Mouse (Mus musculus): ENCODE data around the gene Nrarp. TPM values are rescaled to one million over a fixed set of nuclear protein-coding genes. Genes with fewer than 3 reads are reported as not detected.

The Nrarp gene
- total RNA-seq, 4 experiments from 2014 or later, result 20.5 to 27.9 (median 23.4) TPM

DNA sequence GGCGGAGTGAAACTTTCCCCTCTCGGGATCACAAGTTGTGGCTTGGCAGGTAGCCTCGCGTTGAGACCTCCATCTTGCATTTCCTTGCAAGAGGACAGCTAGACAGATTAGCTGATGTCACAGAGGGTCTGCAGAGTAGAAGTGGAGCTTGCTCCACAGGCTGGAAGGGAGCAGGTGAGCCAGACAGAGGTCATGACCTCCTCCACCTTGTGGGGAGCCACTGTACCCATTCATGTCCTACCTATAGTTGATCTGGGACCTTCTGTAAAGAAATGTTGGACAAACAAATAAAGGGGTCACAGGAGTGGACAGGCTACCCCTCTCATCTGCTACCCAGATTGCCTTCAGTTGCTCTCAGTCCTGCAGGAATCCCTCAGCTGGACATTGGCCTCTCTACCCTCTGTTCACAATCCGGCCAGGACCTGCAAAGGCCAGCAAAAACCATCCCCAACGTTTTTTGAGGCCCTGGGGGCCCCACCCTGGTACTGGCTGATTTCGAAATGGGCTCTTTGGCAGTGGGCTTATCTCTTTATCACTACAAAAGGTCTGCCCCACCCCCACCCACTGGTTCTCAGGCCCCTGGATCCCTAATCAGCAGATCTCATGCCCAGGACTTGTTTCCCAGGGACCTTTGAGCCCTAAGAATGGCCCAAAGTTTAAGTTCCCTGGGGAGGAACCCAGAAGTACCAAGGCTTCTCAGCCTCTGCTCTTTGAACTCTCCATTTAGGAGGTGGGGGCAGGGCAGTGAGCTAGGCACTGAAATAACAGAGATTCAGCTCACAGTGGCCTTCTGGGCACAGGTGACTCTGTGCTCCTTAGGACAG lies 5.5 kb upstream of the Nrarp start:
- no peak for DNase-seq (ENCODE audit: low spot score in 2 of 2)

DNA sequence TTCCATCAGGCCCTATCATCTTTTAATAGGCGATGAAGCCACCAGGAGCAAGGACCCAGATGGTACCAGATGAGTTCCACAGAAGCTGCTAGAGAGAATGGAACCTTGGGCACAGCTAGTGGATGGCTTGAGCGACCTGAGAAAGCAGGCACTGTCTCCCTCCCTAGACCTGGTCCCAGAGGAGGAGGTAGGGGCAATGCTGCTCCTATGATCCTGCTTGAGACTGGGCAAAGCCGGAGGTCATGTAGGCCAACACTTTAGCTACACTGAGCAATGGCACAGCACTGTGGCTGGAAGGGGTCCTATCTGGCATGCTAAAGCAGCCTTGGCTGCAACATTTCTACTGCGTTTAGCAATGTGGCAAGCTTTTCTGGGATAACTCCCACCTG lies 4.9 kb upstream of the Nrarp start:
- DNase-seq (ENCODE audit: low spot score in 2 of 2), result no peak

DNA sequence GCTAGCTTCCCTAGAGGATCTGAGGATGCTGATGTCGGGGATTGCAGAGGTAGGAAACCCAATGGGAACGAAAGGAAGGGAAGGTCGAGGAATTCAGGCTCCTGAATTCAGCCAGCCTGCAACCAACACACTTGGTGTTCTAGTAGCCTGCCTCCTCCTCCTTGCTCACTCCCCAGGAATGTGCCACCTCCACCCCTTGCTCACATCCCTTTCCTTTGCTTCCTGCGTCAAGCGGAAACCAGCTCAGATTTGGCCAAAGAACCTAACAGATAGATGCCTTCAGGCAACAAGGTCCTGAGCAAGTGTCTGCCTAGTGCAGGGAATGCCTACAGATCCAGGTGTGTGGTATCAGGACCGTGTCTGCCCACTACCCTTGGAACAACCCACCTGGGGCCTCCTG lies 4.0 kb upstream of the Nrarp start:
- no peak for DNase-seq (ENCODE audit: low spot score in 2 of 2)

DNA sequence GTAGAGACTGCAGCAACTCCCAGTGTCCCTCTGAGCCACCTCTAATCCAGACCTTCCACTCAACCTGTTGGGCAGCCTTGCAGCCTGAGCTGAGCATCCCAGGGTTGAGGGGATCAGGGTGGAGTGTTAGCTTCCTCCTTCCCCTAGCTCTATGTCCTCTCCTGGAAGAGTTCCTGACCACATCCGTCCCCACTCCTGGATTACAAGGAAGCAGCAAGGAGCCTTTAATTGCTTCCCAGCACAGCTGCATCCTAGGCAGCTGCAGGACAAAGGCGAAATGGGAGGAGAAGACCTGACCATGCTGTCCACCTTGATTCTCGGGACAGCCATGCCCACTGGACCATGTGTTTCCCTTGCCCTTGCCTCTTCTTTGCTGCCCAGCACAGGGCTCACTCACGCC lies 3.5 kb upstream of the Nrarp start:
- DNase-seq (ENCODE audit: low spot score in 2 of 2), result no peak

DNA sequence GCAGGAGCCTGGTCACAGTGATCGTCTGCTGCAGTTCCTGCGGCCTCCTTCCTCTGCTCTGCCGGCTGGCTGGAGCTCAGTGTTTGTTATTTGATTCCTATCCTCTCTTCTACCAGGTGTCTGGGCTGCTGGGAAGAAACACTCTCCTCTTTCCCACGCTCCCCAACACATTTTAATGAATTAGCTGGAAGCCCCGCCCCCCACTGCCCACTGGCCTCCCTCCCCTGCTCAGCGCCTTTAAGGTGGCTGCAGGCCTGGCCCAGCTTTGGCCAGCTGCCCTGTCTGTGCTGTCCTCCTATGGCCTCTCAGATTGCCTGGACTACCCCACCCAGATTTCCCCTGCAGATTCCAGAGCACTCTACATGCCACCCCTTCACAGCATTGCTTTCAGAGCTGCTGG lies 2.9 kb upstream of the Nrarp start:
- DNase-seq (ENCODE audit: low spot score in 2 of 2), result no peak

DNA sequence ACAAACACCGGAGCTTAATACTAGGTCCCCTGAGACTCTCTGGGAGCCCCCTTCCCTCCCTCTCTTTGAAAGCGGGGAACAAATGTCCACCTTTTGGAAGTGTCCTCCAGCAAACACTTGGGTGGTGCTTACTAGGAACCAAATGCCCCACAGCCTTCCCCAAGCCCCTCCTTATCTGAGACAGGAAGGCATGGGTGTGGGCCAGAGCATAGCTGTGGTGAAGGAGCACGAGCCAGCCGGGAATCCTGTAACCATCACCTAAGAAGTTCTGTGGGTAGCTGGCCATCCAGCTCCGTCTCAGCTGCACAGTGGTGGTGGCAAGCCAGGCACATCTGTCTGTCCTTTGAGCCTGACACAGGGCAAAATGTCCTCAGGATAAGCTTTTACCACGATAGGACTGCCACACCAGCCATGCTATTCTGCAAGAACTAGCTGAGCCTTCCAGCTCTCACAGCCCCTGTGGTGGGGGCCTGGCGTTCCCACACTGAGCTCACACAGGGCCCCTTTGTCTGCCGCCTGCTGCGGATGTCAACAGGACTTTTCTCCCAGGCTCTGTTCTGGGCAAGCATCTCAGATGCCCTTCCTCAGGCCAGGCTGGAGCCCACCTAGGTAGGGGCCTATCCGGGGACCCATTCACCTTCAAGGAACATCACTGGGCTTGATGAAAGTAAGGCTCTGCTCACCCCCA lies 2.1 kb upstream of the Nrarp start:
- DNase-seq (ENCODE audit: low spot score in 2 of 2), result no peak

DNA sequence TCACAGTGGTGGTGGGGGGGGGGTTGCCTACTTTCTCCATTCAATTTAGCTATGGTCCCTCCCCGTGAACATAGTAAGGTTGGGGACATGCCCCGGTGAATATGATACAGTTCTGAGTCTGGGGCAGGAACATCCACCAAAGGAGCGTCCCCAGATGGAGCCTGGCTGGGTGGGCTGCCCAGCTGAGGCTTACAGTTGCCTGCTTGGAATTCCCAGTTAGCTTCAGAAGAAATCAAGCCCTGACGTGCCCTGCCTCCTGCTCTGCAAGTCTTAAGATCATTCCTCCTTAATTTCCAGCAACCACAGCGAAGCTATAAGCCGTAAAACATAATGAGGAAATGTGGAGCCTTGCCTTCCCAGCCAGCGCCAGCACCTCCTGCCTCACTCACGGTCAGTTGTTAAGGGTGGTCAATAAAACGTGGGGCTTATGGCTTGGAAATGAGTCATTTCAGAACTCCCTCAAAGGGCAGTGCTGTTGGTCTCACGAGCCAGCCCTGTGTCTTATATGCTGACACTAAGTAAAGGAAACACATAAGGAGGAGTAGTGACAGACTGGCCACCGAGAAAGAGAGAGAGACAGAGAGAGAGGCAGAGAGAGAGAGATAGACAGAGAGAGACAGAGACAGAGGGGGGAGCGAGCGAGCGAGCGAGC lies 866 bp upstream of the Nrarp start:
- DNase-seq (ENCODE audit: low spot score in 2 of 2), result no peak

DNA sequence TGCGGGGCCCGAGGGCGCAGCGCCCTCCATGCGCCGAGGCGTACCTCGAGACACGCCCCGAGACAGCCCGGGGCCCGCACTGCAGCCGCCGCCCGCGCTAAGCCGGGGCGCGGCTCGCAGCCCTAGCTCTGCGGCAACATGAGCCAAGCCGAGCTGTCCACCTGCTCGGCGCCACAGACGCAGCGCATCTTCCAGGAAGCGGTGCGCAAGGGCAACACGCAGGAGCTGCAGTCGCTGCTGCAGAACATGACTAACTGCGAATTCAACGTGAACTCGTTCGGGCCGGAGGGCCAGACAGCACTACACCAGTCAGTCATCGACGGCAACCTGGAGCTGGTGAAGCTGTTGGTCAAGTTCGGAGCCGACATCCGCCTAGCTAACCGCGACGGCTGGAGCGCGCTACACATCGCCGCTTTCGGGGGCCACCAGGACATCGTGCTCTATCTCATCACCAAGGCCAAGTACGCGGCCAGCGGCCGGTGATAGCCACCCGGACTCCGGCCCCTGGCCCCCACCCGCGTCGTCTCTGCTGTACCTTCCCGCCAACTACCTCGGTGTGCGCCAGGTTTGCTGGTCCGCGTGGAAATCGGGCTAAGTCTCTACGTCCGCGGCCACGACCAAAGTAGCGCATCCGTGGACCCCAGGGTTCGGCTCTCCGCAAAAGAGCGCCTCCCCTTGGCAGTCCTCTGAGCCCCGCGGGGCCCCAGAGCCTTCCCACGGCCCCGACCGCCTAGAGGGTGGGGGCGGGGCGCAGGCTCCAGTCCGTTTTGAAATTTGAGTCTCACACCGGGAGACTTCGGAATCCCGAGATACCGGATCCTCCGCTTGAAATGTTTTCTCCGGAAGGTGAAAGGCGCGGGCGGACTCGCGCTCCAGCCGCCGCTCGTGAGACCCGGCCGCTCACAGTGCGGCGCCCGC lies 674 bp downstream of the Nrarp start:
- DNase-seq (ENCODE audit: low spot score in 2 of 2), result no peak

DNA sequence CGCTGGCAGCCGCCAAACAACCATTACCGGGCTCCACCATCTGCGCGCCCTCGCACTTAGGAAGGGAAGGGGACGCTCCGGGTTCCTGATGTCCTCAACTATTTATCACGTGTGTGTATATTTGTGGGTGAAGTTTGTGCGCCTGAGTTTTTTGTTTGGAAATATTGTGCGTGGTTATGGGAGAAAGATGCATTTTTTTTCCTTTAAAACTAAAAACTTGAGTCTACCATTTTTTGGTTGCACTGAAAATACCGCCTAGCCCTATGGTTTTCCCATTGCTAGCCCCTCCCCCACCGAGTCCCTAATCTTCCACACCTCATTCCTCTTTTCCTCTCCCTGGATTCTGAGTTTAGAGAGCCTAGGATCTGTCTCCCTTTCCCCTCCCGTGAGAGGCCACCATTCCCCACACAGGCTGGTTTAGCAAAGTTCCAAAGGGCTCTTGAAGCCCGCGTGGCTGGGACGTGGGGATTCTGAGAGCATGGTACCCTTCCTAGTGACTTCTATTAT lies 1.4 kb downstream of the Nrarp start:
- DNase-seq (ENCODE audit: low spot score in 2 of 2), result no peak

DNA sequence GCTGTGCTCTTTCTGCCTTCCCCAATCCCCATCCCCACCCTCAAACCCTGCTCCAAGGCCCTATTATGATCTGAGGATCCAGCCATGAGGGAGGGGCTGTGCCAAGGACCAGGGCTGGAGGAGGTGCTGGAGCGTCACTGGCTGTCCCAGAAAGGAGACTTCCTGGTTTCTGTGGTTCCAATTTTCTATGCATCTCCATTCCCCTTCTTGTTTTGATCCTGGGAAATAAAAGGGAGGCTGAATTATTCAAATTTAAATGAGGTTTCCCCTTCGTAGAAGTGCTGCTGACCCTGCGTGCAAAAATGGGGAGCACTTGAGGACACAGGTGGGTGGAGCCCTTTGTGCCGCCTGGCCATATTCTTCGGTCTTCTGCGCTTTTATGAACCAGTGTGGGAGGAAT lies 2.1 kb downstream of the Nrarp start:
- DNase-seq (ENCODE audit: low spot score in 2 of 2), result no peak

DNA sequence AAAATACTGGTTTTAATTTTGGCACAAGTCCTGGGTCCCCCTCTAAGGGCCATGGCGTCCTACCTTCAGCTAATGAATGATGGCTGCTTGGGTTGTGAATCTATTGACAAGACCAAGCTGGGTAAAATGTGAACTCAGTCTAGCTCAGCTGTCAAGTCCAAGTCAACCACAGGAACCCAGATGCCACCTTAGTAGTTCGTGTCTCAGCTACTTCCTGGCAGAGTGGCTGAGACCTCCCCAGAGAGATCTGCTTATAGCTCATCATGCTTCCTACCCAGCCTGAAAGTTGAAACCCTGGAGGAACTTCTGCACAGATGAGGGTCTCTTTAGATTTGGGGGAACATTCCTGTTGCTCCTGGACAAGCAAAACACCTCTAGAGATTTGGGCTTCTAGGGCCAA lies 2.8 kb downstream of the Nrarp start:
- DNase-seq (ENCODE audit: low spot score in 2 of 2), result no peak

DNA sequence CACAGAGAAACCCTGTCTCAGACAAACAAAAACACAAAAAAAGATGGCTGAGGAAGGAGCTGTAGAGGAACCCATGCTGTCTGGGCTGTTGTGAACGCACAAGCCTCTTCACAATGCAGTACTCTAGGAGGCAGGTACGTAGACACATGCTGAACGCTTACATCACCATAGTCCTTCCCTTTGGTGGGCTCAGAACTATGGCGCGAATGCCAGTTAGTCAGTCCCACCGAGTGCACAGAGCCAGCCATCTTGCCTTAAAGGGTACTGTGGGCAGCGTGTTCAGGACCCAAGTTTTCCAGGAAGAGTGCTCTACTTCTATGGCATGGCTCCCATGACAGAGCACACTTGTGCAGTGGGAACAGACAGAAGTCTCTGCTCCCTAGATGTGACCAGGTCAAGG lies 3.9 kb downstream of the Nrarp start:
- no peak for DNase-seq (ENCODE audit: low spot score in 2 of 2)

DNA sequence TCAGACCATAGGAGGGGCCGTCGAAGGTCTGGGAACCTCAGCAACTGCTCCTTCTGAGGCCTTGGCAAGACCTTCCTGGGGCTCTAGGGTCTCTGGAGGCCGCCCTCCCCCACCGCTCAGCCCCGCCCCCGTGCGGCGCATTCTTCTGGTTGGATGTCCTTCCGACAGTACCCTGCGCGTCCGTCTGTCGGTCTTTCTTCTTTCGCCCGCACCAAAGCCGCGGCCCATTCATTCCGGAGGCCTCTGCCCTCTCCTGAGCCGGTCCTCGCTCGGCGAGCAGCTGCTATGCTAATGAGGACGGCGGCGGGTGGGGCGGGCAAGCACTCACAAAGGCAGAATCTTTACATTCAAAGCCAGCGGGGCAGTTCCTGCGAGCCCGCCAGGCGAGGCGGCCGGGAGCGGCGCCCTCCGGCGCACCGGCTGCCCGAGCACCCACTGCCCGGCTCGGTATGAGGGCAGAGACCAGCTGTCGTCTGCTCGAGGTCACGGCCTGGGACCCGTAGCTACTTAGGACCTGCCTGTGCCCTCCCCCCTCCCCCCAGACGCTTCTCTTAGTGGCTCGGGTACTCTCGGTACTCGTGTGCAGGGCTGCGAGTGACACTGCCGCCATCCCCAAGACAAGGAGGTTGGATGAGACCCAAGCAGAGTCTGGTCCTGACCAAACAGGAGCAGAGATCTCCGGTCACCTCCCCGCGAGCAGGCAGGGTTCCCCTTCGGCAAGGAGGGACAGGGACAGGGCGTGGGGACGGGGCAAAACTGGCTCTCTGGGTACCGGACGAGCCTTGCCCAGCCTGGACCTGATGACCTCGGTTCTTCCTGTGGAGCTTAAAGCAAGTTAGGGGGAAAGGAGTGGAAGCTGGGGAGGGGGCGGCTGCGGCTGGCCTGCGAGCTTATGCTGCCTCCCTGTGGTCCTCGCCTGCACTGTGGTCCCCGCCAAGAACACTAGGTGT lies 5.3 kb downstream of the Nrarp start:
- DNase-seq (ENCODE audit: low spot score in 2 of 2), result no peak

DNA sequence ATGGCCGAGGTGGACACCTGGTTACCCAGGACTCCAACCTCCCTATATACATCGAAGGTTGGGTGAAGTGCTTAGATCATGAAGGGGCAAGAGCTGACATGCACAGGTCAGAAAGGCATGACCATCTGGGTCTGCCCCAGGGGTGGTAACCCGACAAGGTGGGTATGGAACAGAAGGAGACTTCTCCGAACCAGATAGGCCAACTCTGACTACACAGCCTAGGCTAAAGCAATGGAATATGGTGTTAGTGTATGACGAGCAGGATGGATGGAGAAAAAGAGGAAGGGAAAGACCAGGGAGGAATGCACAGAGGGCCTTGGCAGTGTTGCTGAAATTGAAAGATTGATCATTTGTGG lies 6.0 kb downstream of the Nrarp start:
- no peak for DNase-seq (ENCODE audit: low spot score in 2 of 2)

DNA sequence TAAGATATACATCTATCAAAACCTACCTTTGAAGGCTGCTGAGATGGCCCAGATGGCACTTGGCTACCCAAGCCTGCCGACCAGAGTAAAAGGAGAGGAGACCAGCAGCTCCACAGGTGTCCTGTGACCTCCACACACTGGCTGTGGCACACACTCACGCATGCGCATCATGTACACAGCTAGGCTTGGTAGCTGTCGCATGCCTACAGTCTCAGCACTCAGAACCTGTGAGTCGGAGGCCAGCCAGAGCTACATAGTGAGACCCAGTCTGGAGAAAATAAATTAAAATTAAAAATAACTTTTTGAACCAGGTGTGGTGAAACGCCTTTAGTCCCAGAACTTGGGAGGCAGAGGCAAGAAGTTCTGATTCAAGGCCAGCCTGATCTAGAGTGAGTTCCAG lies 7.3 kb downstream of the Nrarp start:
- DNase-seq (ENCODE audit: low spot score in 2 of 2), result no peak

DNA sequence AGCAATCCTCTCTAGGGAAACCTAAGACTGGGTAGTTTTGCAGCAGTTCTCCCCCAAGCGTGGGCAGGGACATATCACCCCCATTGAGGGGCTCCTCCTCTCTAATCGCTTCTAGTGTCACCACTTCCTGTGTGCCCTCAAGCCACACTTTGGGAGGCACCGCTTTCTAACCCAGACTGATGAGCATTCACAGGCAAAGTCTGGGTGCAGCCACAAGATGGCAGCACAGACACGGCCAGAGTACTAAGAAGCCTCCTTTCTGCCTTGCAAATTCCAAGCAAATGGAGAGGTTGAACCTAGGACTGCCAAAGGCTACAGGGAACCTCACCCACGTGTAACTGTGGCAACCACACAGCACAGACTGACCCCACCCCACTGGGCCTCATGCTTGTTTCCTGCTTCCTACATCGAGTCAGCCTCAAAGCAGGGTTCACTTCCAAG lies 12.8 kb downstream of the Nrarp start:
- DNase-seq (ENCODE audit: low spot score in 2 of 2), result peak in 1 of 2 experiments; percentile 69

DNA sequence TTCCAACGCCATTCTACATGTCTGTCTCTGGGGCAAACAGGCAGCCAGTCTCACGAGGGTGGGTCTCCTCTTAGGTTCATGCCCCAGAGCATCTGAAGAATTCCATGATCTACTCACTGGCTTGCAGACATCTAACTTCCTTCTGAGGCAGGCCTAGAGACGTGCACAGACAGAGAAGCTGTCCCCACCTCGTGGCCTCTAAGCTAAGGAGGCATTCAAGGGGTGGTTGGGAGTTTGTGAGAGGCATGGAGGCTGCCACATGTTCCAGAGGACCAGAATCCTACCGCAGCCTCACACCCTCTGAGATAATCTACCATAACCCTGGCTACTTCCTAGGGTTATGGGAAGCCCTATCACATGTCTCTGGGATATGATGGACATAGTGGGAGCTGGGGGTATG lies 13.4 kb downstream of the Nrarp start:
- no peak for DNase-seq (ENCODE audit: low spot score in 2 of 2)

DNA sequence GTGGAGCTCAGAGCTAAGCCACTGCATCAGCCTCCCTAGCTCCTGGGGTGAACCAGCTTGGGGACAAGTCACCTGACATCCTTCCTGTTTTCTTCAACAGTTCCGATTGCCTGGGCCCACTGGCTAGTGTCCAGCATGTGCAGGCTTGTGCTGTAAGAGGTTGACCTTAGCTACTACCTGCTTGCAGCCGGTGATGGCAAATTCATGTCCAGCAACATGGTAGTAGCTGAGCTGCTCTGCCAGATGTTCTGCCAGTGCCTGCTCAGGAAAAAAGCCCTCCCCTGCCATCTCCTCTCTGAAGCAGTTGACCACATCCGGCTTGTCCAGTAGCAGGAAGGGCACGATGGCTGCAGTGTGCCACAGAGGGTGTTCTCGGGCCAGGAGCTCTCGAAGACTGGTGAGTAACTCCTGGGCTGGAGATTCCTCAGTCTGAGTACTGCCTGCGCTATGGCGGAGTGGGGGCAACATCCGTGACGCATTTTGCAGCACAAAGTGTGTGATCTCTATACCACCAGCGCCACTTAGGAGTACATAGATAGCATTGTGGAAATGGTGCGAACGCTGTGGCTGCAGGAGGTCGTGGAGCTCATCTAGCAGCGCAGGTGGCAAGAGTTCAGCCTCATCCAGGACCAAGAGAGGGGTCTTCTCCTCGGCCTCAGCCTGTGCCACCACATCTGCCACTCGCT lies 14.1 kb downstream of the Nrarp start:
- no peak for DNase-seq (ENCODE audit: low spot score in 2 of 2)
